Mouse (Mus musculus) small intestine, adult 2 months (tissue): ENCODE results near the gene Psmd13. TPM values are rescaled to one million over a fixed set of nuclear protein-coding genes. Genes with fewer than 3 reads are reported as not detected.

ENCODE experiments used
- H3K27ac ChIP-seq: fragments of 200-500 bp; 2 replicates; pipeline ENCODE4 v1.5.1; 2012; ENCODE audit warnings: low read depth, low read length, control low read depth, inconsistent platforms; ENCODE audit not compliant: insufficient read depth
- H3K27me3 ChIP-seq: fragments of 200-500 bp; 2 replicates; pipeline ENCODE4 v1.6.1; 2012; ENCODE audit warnings: mild to moderate bottlenecking, moderate library complexity, low read length, inconsistent platforms; ENCODE audit not compliant: control insufficient read depth, insufficient read depth
- H3K36me3 ChIP-seq: fragments of 200-500 bp; 2 replicates; pipeline ENCODE4 v1.6.1; 2012; ENCODE audit warnings: mild to moderate bottlenecking, low read length, control low read depth, inconsistent platforms; ENCODE audit not compliant: control insufficient read depth, insufficient read depth
- H3K4me1 ChIP-seq: fragments of 200-500 bp; 2 replicates; pipeline ENCODE4 v1.6.1; 2012; ENCODE audit warnings: low read length, inconsistent platforms, mixed read lengths; ENCODE audit not compliant: control insufficient read depth, insufficient read depth, insufficient read length
- H3K4me3 ChIP-seq: fragments of 200-500 bp; 2 replicates; pipeline ENCODE4 v1.5.1; 2012; ENCODE audit warnings: low read depth, mild to moderate bottlenecking, control low read depth, inconsistent platforms, low read length, moderate library complexity
- CTCF ChIP-seq: fragments of 200-500 bp; IDR thresholded peaks from 2 replicates; pipeline ENCODE4 v1.5.1; 2012; ENCODE audit warnings: low read depth, mild to moderate bottlenecking, control low read depth, inconsistent platforms, low read length, moderate library complexity, mixed read lengths; ENCODE audit not compliant: insufficient replicate concordance, insufficient read length; ENCODE audit errors: extremely low read depth
- POLR2A ChIP-seq: fragments of 200-500 bp; IDR thresholded peaks from 2 replicates; pipeline ENCODE4 v1.6.1; 2012; ENCODE audit warnings: low read depth, mild to moderate bottlenecking, control low read depth, inconsistent platforms, low read length, moderate library complexity
- WGBS: fragments of 180-500 bp; shearing (Covaris S2); methylation state at CpG from one replicate; pipeline ENCODE4 v1.1.7; 2018; 5-methylcytosine and 5-hydroxymethylcytosine counted together
- polyA plus RNA-seq: library from polyadenylated mRNA; depleted of rRNA; stranded (reverse); fragments of >200 nt; gene quantifications from 2 replicates; pipeline ENCODE4 v1.2.3, GENCODE M21; 2012

Gene Psmd13
- polyA plus RNA-seq, 1 experiment, result 55.7 TPM

DNA sequence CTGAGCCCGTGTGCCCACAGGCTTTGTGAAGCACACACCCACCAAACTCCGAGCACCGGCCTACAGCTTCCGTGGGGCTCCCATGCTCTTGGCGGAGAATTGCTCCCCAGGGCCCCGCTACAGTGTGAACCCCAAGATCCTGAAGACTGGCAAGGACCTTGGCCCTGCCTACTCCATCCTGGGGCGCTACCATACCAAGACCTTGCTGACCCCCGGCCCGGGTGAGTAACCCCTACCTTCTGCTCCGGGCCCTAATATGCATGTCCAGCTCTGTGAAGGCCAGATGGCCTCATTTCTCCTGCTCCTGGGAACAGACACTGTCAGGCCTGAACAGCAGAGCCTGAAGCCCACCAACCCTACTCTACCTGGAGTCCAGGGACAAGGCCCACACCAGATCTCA lies 33.2 kb upstream of the Psmd13 start:
- H3K4me3 ChIP-seq, result no peak overlapping the region
- no peaks in the 10 kb centered on the region for H3K4me1 ChIP-seq
- H3K27me3 ChIP-seq, result no peaks in the 10 kb centered on the region
- WGBS, result 94% methylated on average over 10 of the region's 10 CpGs
- no peak for TF ChIP-seq POLR2A
- TF ChIP-seq CTCF, result no peak
- peaks cover 18% of the 10 kb centered on the region for H3K36me3 ChIP-seq
- H3K27ac ChIP-seq, result no peak overlapping the region

DNA sequence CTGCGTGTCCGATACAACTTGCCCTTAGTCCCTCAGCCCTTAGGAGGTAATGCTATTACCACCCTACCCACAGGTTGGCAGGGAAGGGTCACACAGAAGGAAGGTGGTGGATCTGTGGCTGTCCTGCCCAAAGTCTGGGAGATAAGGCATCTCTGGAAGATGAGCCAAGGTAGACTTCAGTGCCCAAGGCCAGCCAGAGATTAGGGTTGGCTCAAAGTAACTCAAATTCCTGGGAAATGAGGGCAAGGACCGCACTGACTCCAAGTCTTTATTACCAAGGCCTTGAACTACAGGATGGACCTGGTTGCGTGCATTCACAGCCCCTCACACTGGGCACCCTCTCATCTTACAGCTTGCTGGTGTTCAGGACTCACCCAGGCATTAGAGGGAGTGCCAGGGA lies 29.9 kb upstream of the Psmd13 start:
- no peak overlapping the region for H3K27ac ChIP-seq
- WGBS, result 91% methylated on average over 4 of the region's 4 CpGs

DNA sequence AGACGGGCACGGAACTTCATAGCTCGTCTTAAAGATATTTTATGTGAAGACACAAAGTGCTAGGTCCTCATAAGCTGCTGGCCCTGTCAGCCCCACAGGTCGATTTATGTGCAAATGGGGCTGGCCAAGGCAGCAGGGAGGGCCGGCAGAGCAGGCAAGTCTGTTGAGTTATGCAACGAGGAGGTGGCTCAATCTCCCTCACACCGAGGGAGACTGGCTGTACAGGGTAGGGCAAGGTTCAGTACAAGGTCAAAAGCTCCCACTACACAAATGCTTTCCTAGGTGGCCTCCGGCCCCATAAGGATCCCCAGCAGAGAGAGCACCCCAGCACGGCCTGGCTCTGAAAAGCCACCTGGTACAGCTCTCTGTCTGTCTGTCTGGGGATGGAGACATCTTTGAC lies 28.4 kb upstream of the Psmd13 start:
- Histone ChIP-seq H3K4me3 (no peak overlapping the region), H3K27ac (no peak overlapping the region), H3K36me3 (peaks cover 25% of the 10 kb centered on the region), H3K4me1 (peaks cover 9% of the 10 kb centered on the region), H3K27me3 (no peaks in the 10 kb centered on the region)
- TF ChIP-seq CTCF, result no peak
- 77% methylated on average over 9 of the region's 9 CpGs for WGBS

More for the DNA sequence above, 29.9 kb upstream of the Psmd13 start:
- Histone ChIP-seq H3K27me3 (no peaks in the 10 kb centered on the region), H3K36me3 (peaks cover 25% of the 10 kb centered on the region), H3K4me1 (peaks cover 3% of the 10 kb centered on the region; the same call in 1 of the 2 replicates), H3K4me3 (no peak overlapping the region)
- no peak for TF ChIP-seq CTCF
- TF ChIP-seq POLR2A, result no peak

DNA sequence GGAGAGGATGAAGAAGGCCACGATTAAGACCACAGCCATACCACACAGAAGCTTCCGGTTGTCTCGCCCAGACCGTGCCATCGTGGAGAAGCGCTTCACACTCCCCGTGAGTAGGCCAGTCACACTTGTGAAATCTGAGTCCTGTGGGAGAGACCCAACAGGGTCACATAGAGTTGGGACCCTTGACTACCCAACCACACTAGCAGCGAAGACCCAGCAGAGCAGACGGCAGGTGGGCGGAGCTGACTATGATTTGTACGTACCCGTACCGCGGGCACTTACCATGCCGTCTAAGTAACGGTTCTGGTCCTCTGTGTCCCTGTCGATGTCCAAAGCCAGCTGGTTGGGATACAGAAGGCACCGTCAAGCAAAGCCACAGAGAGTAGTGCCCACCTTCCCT lies 27.3 kb upstream of the Psmd13 start:
- peaks cover 13% of the 10 kb centered on the region for H3K4me1 ChIP-seq
- no peaks in the 10 kb centered on the region for H3K27me3 ChIP-seq
- no peak overlapping the region for H3K4me3 ChIP-seq
- 89% methylated on average over 18 of the region's 18 CpGs for WGBS
- peaks cover 35% of the 10 kb centered on the region for H3K36me3 ChIP-seq
- no peak overlapping the region for H3K27ac ChIP-seq
- TF ChIP-seq CTCF (no peak), POLR2A (no peak)

DNA sequence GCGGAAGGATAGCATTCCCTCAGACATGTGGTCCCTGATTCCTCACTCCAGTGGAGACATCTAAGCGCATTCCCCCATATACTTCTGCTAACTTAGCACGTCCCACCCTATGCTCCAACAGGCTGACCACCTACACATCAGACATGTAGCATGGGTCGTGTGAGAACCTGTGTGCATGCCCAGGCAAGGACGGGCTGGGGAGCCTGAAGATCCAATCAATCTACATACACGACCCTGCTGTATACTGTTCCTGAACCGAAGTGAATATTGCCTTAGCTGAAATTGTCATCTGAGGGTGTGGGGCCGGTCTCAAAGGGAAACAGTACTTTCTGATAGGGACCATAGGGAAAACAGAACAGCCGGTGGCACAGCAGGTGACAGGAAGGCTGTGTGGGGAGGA lies 26.6 kb upstream of the Psmd13 start:
- H3K4me3 ChIP-seq, result peak overlapping the region; percentile 82
- H3K4me1 ChIP-seq, result peaks cover 13% of the 10 kb centered on the region
- H3K27me3 ChIP-seq, result no peaks in the 10 kb centered on the region
- H3K36me3 ChIP-seq, result peaks cover 41% of the 10 kb centered on the region
- WGBS, result 60% methylated on average over 9 of the region's 9 CpGs
- TF ChIP-seq CTCF (no peak), POLR2A (no peak)
- no peak overlapping the region for H3K27ac ChIP-seq

DNA sequence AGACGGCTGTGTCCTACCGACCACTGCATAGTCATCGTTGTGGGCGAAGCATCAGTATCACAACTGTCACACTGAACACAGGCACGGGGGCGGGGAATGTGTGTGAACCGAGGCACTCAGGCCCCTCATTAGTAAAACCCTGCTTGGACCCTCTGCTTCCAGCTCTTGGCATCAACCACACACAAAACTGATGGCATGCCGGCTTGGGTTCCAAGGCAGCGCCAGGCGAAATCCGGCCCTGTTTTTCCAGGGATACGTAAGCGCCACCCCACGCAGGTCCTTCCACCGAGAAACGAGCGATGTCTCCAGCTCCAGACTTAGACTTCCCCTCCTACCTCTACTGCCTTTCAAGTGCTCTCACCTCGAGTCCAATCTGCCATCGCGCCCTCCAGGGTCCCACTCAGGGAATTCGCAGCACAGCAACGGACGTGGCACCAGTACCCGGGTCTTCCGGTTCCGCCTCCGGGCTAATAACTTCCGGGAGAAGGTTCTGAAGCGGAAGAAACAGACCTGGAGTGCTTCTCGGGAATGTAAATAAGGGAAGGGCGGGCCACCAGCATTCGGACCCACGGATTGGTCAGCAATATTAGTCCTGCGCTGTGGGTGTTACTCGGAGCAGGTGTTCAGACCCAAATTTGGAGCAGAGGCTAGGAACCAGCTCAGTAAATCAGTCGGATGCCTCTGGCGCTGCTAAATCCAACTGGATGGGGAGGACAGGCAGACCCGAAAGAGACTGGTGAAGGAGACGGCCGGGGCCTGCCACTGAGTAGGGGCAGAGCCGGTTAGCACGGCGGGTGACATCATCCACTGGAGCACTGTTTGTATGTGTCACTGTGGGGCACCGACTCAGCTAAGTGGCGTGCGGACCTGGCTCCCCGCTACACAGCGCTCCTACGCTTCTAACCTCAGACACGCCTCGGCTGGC lies 25.6 kb upstream of the Psmd13 start, which contains the start of gene Gm45785:
Gene Gm45785, minus strand, starts transcription at position 472 of the 925 bp plus-strand sequence.
- peak within 1 kb of the TSS; percentile 82 for H3K4me3 ChIP-seq
- peak within 1 kb of the TSS; percentile 90 for H3K27ac ChIP-seq
- WGBS, result under 1% methylated on average over 51 of the region's 51 CpGs
- no peaks in the 10 kb centered on the region for H3K27me3 ChIP-seq
- H3K36me3 ChIP-seq, result peaks cover 49% of the 10 kb centered on the region
- no peak for TF ChIP-seq CTCF
- 0 out of 2 replicates have a peak, but pooled peaks have one; percentile 54 for TF ChIP-seq POLR2A
- H3K4me1 ChIP-seq, result peaks cover 13% of the 10 kb centered on the region

DNA sequence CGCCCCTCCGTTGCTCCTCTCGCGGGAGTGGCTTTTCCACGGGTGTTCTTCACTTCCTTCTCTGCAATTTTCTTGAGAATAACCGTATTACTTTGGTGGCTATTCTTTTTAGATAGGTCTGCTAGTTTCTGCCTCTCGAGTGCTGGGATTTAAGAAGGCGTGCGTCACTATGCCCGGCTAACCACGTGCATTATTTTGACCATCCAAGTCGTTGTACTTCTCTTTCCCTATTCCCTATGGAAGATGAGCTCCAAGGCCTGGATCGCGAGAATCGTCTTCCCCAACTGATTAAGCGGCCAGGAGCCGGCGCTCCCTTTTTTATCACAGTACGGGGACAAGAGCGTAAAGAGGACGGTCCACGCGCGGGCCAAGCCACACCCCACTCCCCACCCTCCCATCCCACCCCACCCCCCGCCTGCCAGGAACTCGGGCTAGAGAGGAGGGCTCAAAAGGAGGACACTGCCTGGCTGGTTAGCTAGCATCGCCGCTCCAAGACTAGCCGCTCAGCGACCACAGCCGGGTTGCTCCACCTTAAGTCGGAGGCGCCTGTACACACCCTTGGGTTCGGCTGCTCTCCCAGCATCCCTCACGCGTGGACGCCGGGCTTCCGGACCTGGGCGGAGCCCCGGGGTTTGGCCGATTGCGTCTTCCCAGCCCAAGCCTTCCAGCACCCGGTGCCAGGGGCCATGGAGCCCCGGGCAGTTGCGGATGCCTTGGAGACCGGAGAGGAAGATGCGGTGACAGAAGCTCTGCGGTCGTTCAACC lies 24.8 kb upstream of the Psmd13 start, which contains the start of gene Ric8a:
Gene Ric8a, plus strand, starts transcription at position 173 of the 765 bp plus-strand sequence.
- Histone ChIP-seq H3K4me1 (peaks cover 13% of the 10 kb centered on the region), H3K27me3 (no peaks in the 10 kb centered on the region), H3K27ac (peak within 1 kb of the TSS; percentile 90), H3K4me3 (peak within 1 kb of the TSS; percentile 82), H3K36me3 (peaks cover 56% of the 10 kb centered on the region)
- under 1% methylated on average over 49 of the region's 50 CpGs for WGBS
- peak; percentile 44; the same call in 1 of the 2 replicates for TF ChIP-seq POLR2A
- TF ChIP-seq CTCF, result 0 out of 2 replicates have a peak, but pooled peaks have one; percentile 1
